Mouse (Mus musculus): ENCODE results near the gene AC161166.1.
A peak's percentile ranks its signal among the peaks of the same experiment; 100 is the strongest.
"Not testable (repeated sequence)": the region's sequence is repeated elsewhere in the genome, so short reads cannot be mapped to it uniquely, and the experiment has no call there.

Gene AC161166.1

DNA sequence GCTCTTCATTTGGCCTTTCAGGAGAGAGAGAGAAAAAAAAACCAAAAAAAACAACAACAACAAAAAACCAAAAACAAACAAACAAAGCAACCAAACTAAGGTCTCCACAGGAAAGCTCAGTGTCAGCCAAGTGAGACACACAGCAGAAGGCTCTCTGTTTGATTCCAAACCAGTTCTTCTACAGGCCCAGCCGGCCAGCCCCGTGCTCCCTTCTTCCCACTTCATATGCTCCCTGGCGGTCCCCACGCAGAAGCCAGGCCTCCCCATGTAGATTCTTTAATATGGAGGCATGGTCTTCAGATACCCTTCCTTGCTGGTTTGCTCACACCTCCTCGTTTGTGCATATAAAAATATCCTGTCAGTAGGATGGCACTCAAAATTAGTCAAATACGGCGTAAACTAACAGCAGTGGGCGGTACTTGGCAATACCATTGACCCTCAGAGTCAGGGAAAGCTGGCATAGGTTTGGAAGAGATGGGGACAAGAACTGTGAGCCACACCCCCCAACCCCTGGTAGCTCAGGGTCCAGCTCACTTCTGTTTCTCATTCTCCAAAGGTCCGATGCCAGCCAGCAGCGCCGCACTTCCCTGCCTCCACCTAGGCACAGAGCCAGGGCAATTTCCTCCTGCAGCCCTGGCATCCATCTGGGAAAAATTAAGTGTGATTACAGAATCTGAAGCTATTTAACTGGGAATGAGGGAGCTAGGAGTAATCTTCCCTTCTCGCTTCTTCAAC lies 13.6 kb upstream of the AC161166.1 start:
- DNase-seq (ENCODE audit: low spot score) = no peak

DNA sequence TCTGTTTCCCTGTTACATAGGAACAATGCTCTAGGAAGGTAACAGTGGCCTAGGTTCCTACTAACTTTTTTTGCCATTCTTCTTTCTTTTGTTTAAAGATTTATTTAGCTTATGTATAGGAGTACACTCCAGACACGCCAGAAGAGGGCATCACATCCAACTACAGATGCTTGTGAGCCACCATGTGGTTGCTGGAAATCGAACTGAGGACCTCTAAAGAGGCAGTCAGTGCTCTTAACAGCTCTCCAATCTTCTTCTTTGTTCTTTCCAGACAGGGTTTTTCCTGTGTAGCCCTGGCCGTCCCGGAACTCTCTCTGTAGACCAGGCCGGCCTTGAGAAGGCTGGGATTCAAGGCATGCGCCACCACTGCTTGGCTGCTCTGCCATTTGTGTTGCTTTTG lies 12.7 kb upstream of the AC161166.1 start:
- DNase-seq (ENCODE audit: low spot score) = no peak

DNA sequence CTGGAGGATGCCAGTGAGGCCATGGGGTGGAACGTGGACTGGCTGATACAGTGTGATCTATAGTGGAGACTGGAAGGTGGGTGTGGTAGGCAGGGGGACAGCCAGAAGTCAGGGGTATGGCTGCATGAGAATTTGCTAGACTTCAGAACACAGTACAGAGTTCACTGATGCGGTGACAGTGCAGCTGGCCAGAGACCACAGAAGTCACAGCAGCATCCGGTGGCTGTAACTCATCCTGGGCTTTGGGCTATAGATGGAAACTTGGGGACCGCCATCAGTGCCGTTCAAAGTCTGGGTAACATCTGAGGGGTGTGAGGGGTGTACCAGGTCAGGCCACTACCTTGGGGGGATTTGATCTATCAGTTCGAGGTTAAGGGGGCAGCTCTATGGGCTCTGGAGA lies 11.5 kb upstream of the AC161166.1 start:
- DNase-seq (ENCODE audit: low spot score) = no peak

DNA sequence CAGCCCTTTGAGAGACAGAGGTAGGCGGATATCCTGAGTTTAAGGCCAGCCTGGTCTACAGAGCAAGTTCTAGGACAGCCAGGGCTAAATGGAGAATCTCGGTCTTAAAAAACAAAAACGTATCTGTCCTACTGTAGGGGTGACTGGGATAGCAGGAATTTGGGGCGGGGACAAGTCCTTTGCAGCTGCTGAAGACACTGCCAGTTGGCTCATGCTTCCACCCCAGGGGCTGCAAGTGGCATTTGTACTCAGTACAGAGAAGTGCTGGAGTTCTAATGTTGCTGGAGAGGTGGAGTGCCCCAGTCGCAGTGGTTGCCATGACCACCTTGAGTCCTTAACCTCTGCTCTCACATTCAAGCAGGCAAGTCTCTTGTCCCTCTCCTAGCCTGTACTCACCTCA lies 10.6 kb upstream of the AC161166.1 start:
- DNase-seq (ENCODE audit: low spot score) = no peak

DNA sequence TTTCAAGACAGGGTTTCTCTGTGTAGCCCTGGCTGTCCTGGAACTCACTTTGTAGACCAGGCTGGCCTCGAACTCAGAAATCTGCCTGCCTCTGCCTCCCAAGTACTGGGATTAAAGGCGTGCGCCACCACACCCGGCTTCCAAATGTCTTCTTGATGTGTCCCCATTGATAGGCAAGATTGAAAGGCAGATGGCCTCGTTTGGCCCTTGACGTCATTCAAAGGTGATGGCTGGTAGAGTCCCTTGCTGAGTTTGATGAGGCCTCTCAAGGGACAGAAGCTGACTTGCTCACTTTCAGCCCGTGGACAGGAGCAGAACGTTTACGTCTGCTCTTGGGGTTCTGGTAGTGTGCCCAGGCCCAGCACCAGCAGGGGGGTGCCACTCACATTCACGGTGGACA lies 7.8 kb upstream of the AC161166.1 start:
- DNase-seq (ENCODE audit: low spot score) = not testable (repeated sequence)

DNA sequence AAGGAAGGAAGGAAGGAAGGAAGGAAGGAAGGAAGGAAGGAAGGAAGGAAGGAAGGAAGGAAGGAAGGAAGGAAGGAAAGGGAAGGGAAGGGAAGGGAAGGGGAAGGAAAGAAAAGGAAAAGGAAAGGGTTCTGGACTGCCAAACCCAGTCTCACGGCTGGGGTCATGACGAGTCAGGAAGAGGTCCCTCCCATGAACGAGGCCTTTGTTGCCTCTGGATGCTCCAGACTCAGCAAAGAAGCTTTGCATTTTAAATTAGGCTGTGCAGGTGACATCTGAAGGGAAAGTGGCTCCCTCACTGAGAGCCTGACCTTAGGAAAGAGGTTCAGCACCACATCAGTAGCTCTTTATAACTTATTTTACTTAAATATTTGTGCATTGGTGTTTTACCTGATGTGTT lies 6.9 kb upstream of the AC161166.1 start:
- no peak for DNase-seq (ENCODE audit: low spot score)

DNA sequence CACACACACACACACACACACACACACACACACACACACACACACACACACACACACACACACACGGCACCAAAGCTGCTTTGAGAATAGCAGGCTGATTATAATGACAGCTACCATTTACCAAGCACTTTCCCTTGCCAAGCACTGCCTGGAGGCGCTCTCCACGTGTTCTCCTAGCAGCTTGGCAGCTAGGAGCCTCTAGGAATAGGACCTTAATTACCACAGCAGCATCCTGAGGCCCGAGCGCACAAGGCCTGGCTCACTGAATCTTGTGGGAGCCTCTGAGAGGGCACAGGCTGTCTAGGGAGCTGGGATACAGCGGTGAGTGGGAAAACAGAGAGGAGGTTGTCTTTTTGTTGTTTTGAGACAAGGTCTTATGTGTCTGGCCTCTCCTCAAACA lies 5.4 kb upstream of the AC161166.1 start:
- no peak for DNase-seq (ENCODE audit: low spot score)

DNA sequence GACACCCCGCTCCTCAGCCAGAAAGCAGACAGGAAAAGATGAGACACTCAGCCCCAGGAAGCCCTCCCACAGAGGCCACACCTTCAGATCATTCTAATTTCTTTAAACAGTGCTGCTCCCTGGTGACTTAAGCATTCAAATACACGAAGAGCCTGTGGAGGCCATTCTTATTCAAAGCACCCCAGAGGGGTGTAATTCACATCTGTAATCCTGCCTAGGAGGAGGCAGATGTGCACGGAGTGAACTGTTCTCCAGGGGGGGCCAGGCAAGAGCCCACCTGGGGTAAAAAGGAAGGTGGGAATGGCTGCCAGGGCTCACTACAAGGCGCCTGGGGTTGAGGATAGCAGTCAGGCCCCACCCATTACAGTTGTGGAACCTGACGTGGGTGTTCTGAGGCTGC lies 4.8 kb upstream of the AC161166.1 start:
- no peak for DNase-seq (ENCODE audit: low spot score)

DNA sequence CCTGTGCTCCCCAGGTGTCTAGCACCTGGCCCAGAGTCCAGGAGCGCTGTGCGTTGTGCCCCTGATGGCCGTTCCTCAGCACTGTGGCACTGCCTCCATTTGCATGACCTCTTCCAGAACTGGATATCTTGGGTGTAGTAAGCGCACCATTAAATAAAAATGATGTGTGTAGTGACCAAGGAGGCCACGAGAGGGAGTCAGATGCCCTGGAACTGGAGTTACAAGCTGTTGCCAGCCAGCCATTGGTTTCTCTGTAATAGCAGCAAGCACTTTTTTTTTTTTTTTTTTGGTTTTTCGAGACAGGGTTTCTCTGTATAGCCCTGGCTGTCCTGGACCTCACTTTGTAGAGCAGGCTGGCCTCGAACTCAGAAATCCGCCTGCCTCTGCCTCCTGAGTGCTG lies 4.1 kb upstream of the AC161166.1 start:
- DNase-seq (ENCODE audit: low spot score) = not testable (repeated sequence)

DNA sequence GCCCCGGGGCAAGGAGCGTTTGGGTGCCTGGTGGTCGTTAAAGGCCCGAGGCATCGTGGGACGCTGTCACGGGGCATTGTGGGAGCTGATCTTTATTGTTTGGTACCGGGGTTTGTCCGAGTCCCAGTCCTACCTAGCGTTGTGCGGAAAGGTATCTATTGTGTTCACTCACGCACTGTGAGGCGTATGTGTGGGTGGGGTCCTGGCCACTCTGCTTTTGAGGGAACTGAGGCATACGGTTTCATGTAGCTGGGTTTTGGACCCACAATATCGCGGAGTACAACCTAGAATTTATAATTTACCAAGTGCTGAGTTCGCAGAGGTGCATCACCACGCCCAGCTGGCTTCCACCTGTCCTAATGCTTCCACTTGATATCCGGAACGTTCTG lies 4.5 kb downstream of the AC161166.1 start:
- no peak for DNase-seq (ENCODE audit: low spot score)

DNA sequence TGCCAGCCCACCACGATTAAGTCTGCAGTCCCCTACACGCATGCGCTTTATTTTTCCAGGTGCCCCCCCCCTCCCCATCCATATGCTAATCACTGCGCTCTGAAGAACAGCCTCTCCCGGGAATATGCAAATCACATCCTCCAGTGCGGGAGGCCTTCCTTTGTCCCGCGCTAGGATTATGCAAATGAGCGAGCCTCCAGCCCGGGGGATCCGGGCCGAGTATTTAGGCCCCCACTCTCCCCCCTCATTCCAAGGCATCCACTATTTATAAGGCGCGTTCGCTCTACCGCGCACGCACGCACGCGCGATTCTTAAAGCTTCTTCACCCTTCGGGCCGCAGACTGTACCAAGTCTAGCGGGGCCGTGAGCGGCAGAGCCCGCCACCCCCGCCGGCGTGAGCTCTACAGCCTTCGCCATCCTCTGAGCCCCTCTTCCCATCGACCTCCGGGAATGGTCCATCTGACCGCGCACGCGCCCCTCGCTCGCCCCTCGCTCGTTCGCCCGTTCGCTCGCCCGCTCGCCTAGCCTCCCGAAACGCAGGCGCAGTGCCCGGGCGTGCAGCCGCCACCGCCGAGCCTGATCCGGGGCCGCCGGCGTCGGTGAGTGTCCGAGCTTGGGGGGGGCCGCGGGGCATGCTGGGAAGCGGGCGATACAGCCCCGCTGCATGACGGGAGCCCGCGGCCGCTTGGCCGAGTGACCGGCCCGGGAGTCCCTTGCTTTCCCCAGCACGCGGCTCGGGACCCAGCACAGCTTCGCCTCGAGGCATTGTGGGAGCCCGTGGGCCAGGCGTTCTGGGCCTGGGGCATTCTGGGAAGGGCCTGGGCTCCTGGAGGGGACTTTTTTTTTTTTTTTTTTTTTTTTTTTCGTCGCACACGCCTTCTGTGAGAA lies 5.2 kb downstream of the AC161166.1 start, which contains the start of gene Zfp428:
TSS of gene Zfp428 (plus strand) at position 169 of the 888 bp plus-strand sequence.
- DNase-seq (ENCODE audit: low spot score) = peak; percentile 73

DNA sequence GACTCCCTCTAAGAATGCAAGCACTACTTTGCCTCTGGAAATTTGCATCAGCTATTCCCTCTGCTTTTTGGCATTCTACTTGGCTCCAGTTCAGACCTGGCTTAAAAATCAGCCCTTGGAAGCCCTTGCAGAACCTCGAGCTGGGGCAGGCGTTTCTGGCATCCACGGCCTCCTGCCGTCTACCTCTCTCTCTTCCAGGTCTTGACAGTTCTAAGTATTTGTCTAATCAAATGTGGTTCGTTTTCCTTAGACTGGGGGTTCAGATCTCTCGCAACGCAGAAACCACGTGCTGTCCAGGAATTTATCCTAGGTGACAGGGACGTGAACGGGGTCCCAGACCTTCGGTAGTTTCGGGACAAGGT lies 5.8 kb downstream of the AC161166.1 start:
- no peak for DNase-seq (ENCODE audit: low spot score)

DNA sequence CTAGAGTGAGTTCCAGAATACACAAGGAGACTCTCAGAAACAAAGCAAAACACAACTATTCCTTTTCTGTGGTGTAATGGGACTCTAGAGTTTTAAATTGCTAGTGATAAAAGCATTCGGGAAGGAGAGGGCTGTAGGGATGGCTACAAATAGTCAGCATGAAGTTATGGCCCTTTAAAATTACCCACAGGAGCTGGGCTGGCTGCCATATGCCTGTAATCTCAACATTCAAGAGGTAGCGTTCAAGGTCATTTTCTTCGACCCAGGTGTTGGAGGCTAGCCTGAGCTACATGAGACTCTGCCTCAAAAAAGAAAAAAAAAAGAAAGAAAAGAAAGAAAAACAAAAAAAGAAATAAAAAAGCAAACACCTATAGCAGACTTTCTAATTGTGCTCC lies 6.2 kb downstream of the AC161166.1 start:
- no peak for DNase-seq (ENCODE audit: low spot score)

DNA sequence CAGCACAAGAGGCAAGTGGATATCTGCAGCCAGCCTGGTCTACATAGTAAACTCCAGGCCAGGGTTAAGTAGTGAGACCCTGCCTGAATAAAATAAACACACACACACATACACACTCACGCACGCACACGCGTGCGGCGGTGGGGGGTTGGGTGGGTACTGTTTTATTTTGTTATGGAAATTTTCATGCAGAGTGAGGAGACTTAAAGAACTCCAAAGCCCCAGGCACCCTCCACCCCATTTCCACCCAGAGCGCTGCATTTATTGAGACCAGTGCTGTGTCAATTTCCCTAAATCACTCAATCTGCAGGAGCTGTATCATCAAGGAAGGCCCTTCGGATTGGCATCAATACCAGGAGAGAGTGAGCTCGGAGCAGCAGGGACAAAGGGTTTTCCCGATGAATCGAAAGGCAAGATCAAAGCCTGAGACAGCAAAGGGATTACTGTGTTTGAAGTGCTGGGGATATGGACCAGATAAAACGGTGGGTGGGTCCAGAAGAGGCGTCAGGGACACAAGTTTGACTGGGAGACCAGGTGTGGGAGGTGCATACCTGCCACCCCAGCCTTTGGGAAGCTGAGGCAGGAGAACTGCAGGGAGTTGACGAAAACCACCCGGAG lies 6.7 kb downstream of the AC161166.1 start:
- no peak for DNase-seq (ENCODE audit: low spot score)

DNA sequence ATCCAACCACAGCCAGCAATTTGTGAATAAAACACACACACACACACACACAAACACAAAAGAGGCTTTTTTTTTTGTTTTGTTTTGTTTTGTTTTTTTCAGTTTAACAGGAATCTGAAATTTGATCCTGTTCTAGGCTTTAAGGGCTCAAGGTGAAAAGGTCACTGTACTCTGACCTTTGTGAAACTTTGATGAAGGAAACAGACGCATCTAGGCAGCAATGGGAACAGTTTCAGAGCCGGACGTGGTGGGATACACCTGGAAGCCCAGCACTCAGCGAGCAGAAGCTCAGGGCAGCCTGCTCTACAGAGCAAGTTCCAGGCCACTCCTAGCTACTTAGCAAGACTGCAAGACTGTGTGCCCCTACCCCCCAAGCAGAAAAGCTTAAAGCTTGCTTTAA lies 7.4 kb downstream of the AC161166.1 start:
- no peak for DNase-seq (ENCODE audit: low spot score)

DNA sequence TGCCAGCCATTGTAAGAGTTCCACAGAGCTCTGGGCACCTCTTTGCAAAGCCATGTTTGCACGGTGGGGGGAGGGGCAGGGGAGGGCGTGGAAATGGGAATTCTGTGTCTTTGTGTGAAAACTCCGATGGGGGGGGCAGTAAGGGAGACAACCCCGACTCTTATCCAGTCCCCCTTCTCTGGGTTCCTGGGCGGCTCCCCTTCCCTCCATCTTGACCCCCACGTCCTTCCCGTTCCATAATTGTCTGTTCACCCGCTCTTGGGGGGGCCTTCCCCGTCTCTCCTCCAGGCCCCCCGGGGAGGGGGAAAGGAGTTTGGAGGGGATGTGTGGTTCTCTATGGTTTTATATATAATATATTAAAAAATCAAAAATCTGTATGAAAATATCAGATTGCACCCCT lies 8.3 kb downstream of the AC161166.1 start:
- no peak for DNase-seq (ENCODE audit: low spot score)

DNA sequence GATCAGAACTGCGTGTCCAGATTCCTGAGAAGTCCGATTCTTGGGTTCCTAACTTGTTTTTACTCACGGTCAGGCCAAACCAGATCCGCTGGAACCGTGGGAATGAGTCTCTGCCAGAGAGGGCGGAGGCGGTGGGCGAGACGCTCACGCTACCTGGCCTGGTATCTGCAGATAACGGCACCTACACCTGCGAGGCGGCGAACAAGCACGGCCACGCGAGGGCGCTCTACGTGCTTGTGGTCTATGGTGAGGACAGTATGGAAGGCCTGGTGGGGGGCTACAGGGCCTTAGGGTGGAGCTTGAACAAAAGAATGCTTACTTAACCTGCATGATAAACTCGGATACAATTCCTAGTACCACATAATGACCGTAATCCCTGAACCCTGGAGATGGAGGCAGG lies 10.8 kb downstream of the AC161166.1 start:
- DNase-seq (ENCODE audit: low spot score) = no peak

DNA sequence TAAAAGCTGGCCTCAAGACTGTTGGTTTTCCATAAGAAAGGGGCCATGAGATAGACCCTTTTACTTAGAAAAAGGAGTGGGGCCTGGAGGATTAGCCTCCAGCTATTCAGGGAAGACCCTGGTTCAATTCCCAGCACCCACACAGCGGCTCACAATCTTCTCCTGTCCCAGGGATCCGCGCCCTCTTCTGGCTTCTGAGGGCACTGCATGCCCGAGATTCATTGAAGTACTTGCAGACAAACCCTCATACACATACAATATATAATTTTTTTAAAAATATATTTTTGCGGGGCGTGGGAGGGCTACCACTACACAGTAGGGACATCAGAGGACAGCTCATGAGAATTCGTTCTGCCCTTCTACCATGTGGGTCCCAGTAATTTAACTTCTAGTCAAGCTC lies 11.3 kb downstream of the AC161166.1 start:
- DNase-seq (ENCODE audit: low spot score) = no peak

DNA sequence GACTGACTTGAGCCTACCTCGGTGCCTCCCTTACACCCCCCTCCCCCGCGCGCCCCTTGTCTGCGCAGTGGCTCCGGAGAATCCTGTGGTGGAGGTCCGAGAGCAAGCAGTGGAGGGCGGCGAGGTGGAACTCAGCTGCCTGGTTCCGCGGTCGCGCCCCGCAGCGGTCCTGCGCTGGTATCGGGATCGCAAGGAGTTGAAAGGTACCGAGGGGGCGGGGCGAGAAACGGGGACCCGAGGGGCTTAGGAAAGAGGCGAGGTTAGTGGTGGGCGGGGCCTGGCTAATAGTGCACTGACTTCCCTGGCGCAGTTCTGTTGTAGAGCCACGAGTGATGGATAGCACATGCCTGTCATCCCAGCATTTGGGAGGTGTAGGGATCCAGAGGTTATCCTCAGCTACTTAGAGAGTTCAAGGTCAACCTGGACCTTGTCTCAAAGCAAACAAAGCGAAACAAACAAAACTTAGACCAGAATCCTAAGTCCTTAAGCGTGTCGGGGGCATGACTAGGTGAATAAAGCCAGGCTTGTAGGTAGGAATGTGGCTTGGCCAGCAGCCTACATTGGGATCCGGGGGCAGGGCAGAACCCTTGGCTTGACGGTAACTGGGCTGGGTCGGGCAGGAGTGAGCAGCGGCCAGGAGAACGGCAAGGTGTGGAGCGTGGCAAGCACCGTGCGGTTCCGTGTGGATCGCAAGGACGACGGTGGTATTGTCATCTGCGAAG lies 12.2 kb downstream of the AC161166.1 start:
- no peak for DNase-seq (ENCODE audit: low spot score)

DNA sequence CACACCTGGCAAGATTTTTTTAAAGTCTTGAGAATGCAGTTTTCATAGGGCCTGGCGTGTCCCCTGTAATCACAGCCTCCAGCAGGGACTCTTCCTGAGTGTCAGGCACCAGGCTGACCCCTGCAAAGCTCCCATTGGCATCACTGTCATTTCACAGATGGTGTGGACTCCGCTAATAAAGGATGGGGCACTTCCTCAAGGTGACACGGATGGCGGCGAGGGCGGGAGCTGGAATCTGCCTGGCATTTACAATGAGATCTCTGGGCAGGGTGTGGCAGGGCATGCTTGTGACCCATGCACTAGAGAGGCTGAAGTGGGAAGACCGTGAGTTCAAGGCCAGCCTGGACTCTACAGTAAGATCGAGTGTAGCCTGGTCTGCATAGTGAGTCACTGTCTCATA lies 24.0 kb downstream of the AC161166.1 start:
- no peak for DNase-seq (ENCODE audit: low spot score)

DNA sequence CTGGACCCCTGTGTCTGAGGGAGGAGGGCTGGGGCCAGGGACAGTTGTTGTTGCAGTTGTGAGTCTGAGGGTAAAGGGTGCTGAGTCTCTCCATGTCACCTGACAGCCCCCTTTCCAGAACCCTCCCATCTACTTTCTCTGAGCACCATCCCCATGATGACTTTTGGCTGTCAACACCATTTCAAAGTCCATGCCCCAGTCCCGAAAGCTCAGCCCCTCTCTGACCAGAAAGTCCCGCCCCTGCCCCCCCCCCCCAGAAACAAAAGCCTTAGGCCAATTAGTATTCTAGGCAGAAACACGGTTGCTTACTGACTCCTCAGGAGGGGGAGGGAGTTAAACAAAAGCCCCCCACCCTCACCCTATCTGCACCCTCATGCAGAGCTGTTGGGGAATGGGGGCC lies 24.9 kb downstream of the AC161166.1 start:
- DNase-seq (ENCODE audit: low spot score) = no peak

DNA sequence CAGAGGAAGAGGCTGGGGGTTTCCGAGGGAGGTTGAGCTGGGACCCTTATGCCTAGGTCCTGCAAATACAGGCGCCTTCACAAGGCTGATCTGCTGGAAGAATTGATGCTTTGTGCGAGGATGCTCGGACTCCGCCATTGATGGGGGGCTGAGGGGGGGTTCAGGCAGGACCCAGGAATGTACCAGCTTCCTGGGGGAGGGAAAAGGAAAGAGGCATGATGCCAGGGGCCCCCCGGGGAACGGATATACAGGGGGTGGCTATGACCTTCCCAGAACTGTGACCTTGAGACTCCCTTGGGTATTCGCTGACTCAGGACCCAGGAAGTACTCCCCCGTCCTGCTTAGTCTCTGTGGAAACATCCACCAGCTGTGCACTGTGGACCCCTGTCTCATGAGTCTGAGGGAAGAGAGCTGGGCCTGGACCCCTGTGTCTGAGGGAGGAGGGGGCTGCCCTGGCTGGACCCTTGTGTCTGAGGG lies 25.6 kb downstream of the AC161166.1 start:
- no peak for DNase-seq (ENCODE audit: low spot score)
